Mouse (Mus musculus) stomach, embryonic 16.5 days (tissue): Measurements from ENCODE around the gene Sema3e. TPM values are rescaled to one million over a fixed set of nuclear protein-coding genes. Genes with fewer than 3 reads are reported as not detected.

Experiments used
- ATAC-seq: fragments of 200-750 bp; cut with Nextera tagmentation; 2 replicates; pipeline ENCODE4 v1.8.0; 2017; ENCODE audit warnings: moderate number of reproducible peaks, moderate TSS enrichment; ENCODE audit not compliant: insufficient read depth, low FRiP score
- H3K27ac ChIP-seq: fragments of 300-500 bp; sonication (generic); 2 replicates; pipeline ENCODE4 v1.5.1; 2014; ENCODE audit warnings: low read length
- H3K27me3 ChIP-seq: fragments of 300-500 bp; sonication (generic); 2 replicates; pipeline ENCODE4 v1.6.1; 2014; ENCODE audit warnings: low read length, control low read depth, mixed read lengths; ENCODE audit not compliant: control insufficient read depth, insufficient read depth
- H3K36me3 ChIP-seq: fragments of 300-500 bp; sonication (generic); 2 replicates; pipeline ENCODE4 v1.6.1; 2014; ENCODE audit warnings: low read length; ENCODE audit not compliant: control insufficient read depth, insufficient read depth
- H3K4me1 ChIP-seq: fragments of 300-500 bp; sonication (generic); 2 replicates; pipeline ENCODE4 v1.6.1; 2014; ENCODE audit warnings: low read length, control low read depth, mixed read lengths; ENCODE audit not compliant: control insufficient read depth, insufficient read depth
- H3K4me2 ChIP-seq: fragments of 300-500 bp; sonication (generic); 2 replicates; pipeline ENCODE4 v1.6.1; 2014; ENCODE audit warnings: low read depth, low read length, mixed read lengths
- H3K4me3 ChIP-seq: fragments of 300-500 bp; sonication (generic); replicated peaks from 2 replicates; pipeline ENCODE4 v1.5.1; 2014; ENCODE audit warnings: mild to moderate bottlenecking, low read length
- H3K9ac ChIP-seq: fragments of 300-500 bp; sonication (generic); 2 replicates; pipeline ENCODE4 v1.6.1; 2014; ENCODE audit warnings: low read length
- H3K9me3 ChIP-seq: fragments of 300-500 bp; sonication (generic); replicated peaks from 2 replicates; pipeline ENCODE4 v1.6.1; 2016; ENCODE audit warnings: low read length, control low read depth; ENCODE audit not compliant: control insufficient read depth
- WGBS: fragments of 180-500 bp; shearing (Covaris S2); extraction: QIAGEN DNeasy Blood & Tissue Kit; methylation state at CpG from one replicate; pipeline ENCODE4 v1.1.7; 2014; 5-methylcytosine and 5-hydroxymethylcytosine counted together
- polyA plus RNA-seq: library from polyadenylated mRNA; unstranded; fragments of >200 nt; fragmentation: Nextera tagmentation; extraction: Ambion mirVana; gene quantifications from 2 replicates; pipeline ENCODE4 v1.2.1, GENCODE M21; 2015

Sema3e gene
- polyA plus RNA-seq, 1 experiment from 2014 or later, result 3.4 TPM

GRCm38 (mm10) chr5:14048660-14049059 is 23.6 kb downstream of the Sema3e start:
- no peak for ATAC-seq
- WGBS, result 24% methylated on average over 7 of the region's 7 CpGs
- no peak overlapping the region for H3K27ac ChIP-seq
- H3K9me3 ChIP-seq, result no peaks in the 10 kb centered on the region
- H3K27me3 ChIP-seq, result no peaks in the 10 kb centered on the region
- H3K4me1 ChIP-seq, result no peaks in the 10 kb centered on the region
- H3K4me2 ChIP-seq, result 0 out of 2 replicates have a peak overlapping the region, but pooled peaks have one; percentile 24
- no peak overlapping the region for H3K9ac ChIP-seq
- H3K36me3 ChIP-seq, result no peaks in the 10 kb centered on the region
- 0 out of 2 replicates have a peak overlapping the region, but pooled peaks have one; percentile 3 for H3K4me3 ChIP-seq

GRCm38 (mm10) chr5:14054472-14054871 is 29.4 kb downstream of the Sema3e start:
- H3K4me3 ChIP-seq, result no peak overlapping the region
- H3K4me2 ChIP-seq, result no peak overlapping the region
- WGBS, result 67% methylated on average over 5 of the region's 5 CpGs
- H3K4me1 ChIP-seq, result no peaks in the 10 kb centered on the region
- no peak for ATAC-seq
- no peak overlapping the region for H3K27ac ChIP-seq
- no peaks in the 10 kb centered on the region for H3K27me3 ChIP-seq
- no peaks in the 10 kb centered on the region for H3K36me3 ChIP-seq
- no peaks in the 10 kb centered on the region for H3K9me3 ChIP-seq
- H3K9ac ChIP-seq, result no peak overlapping the region

DNA sequence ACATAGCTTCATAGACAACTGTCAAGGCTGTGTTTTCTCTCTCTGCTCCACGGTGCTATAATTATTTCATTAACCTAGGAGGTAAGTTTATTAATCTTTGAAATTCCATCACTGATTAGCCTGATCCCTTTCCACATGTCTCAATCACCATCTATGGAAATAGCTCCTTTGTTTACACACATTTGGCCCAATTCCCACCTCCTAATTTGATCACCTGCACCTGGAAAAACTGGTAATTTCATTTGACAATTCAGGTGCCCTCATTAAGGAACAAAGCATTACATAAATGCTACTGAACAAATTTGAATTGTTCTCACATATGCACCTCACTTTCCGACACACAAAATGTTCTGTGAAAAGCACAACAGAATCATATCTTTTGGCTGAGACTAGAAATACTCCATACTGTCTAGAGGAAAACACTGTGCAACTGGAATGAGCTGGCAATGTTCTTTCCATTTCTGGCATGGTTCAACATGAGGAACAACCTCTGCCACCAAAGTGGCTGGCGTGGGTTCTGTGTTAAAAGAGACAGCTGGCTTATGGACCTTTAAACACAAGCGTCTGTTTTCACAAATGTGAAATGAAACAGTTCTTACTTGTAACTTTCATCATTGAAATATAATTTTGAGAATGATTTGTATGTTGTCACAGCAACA is 34.9 kb downstream of the Sema3e start:
- no peak overlapping the region for H3K4me2 ChIP-seq
- no peak overlapping the region for H3K27ac ChIP-seq
- H3K9ac ChIP-seq, result no peak overlapping the region
- no peak overlapping the region for H3K4me3 ChIP-seq
- no peak for ATAC-seq
- no peaks in the 10 kb centered on the region for H3K4me1 ChIP-seq
- 66% methylated on average over 4 of the region's 4 CpGs for WGBS
- H3K36me3 ChIP-seq, result no peaks in the 10 kb centered on the region
- H3K9me3 ChIP-seq, result no peaks in the 10 kb centered on the region
- H3K27me3 ChIP-seq, result no peaks in the 10 kb centered on the region

- ATAC-seq, result no peak
Observed at GRCm38 (mm10) chr5:14062918-14063481, 37.9 kb downstream of the Sema3e start.

GRCm38 (mm10) chr5:14073152-14073551 is 48.1 kb downstream of the Sema3e start:
- Histone ChIP-seq H3K9me3 (no peaks in the 10 kb centered on the region), H3K4me3 (no peak overlapping the region), H3K36me3 (no peaks in the 10 kb centered on the region), H3K4me1 (no peaks in the 10 kb centered on the region), H3K27ac (no peak overlapping the region), H3K9ac (no peak overlapping the region), H3K27me3 (no peaks in the 10 kb centered on the region), H3K4me2 (no peak overlapping the region)
- no peak for ATAC-seq
- 62% methylated on average over 3 of the region's 3 CpGs for WGBS

More at GRCm38 (mm10) chr5:14062918-14063481, 37.9 kb downstream of the Sema3e start:
- Histone ChIP-seq H3K4me3 (no peak overlapping the region), H3K27ac (no peak overlapping the region), H3K36me3 (no peaks in the 10 kb centered on the region), H3K4me1 (no peaks in the 10 kb centered on the region), H3K9ac (no peak overlapping the region), H3K9me3 (no peaks in the 10 kb centered on the region), H3K4me2 (no peak overlapping the region), H3K27me3 (no peaks in the 10 kb centered on the region)
- 73% methylated on average over 4 of the region's 4 CpGs for WGBS

GRCm38 (mm10) chr5:14088100-14088499 is 63.0 kb downstream of the Sema3e start:
- H3K36me3 ChIP-seq, result no peaks in the 10 kb centered on the region
- H3K4me2 ChIP-seq, result no peak overlapping the region
- 73% methylated on average over 2 of the region's 2 CpGs for WGBS
- H3K9me3 ChIP-seq, result no peaks in the 10 kb centered on the region
- peaks cover 4% of the 10 kb centered on the region; the same call in 1 of the 2 replicates for H3K4me1 ChIP-seq
- no peaks in the 10 kb centered on the region for H3K27me3 ChIP-seq
- ATAC-seq, result no peak
- H3K9ac ChIP-seq, result no peak overlapping the region
- no peak overlapping the region for H3K4me3 ChIP-seq
- H3K27ac ChIP-seq, result no peak overlapping the region

GRCm38 (mm10) chr5:14089875-14090608 is 65.0 kb downstream of the Sema3e start:
- Histone ChIP-seq H3K9ac (no peak overlapping the region), H3K4me2 (no peak overlapping the region), H3K4me3 (no peak overlapping the region), H3K27me3 (no peaks in the 10 kb centered on the region), H3K4me1 (peaks cover 4% of the 10 kb centered on the region; the same call in 1 of the 2 replicates), H3K36me3 (no peaks in the 10 kb centered on the region), H3K9me3 (no peaks in the 10 kb centered on the region), H3K27ac (no peak overlapping the region)
- ATAC-seq, result no peak
- WGBS, result 71% methylated on average over 9 of the region's 9 CpGs

- no peak for ATAC-seq
- Histone ChIP-seq H3K4me3 (no peak overlapping the region), H3K9me3 (no peaks in the 10 kb centered on the region), H3K4me2 (no peak overlapping the region), H3K27me3 (no peaks in the 10 kb centered on the region), H3K4me1 (peaks cover 4% of the 10 kb centered on the region; the same call in 1 of the 2 replicates), H3K9ac (no peak overlapping the region), H3K36me3 (no peaks in the 10 kb centered on the region), H3K27ac (no peak overlapping the region)
- WGBS, result 83% methylated on average over 4 of the region's 4 CpGs
Observed at GRCm38 (mm10) chr5:14090609-14090969, 65.5 kb downstream of the Sema3e start.

DNA sequence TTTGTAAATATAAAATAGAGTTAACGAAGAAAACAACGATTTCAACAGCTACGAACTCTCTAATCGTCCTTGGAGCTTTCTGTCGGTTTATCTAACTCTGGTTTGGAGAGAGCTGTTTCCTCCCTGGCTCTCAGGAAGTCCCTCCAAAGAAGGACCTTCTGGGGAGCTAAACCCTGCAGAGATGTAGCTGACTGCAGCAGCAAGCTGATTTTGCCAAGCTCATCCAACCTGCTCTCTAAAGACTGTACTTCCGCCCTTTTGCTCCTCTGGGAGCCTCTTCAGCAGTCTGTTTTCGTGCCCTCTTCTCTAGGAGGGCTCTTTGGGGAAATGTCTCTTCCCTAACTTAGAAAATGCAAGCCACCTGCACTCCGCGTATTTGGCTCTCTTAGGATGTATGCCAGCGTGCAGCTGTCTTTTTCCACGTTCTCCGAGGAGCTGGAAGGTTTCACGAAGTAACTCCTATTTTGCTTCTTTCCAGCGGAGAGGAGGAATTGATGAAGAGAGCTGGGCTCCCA is 67.2 kb downstream of the Sema3e start:
- WGBS, result 50% methylated on average over 14 of the region's 14 CpGs
- peaks cover 4% of the 10 kb centered on the region; the same call in 1 of the 2 replicates for H3K4me1 ChIP-seq
- H3K4me3 ChIP-seq, result no peak overlapping the region
- H3K27me3 ChIP-seq, result no peaks in the 10 kb centered on the region
- no peak overlapping the region for H3K9ac ChIP-seq
- H3K27ac ChIP-seq, result no peak overlapping the region
- no peak for ATAC-seq
- no peak overlapping the region for H3K4me2 ChIP-seq
- no peaks in the 10 kb centered on the region for H3K36me3 ChIP-seq
- no peaks in the 10 kb centered on the region for H3K9me3 ChIP-seq
